Mouse (Mus musculus) liver, embryonic 14.5 days (tissue): ENCODE results near the gene Lingo2.

Source experiments
- CTCF ChIP-seq: IDR thresholded peaks from 2 replicates; pipeline ENCODE4 v1.5.1; 2016; ENCODE audit warnings: antibody characterized with exemption, low read depth, control low read depth
- EP300 ChIP-seq: IDR thresholded peaks from 2 replicates; pipeline ENCODE4 v1.6.1; 2016; ENCODE audit warnings: antibody characterized with exemption, low read depth

GRCm38 (mm10) chr4:36874781-36875180, 76.8 kb downstream of the Lingo2 start:
- TF ChIP-seq EP300 (no peak), CTCF (no peak)
